18 mouse cellular contexts compared by ENCODE assay signal in genomic region chr1:75603584-75603983, GRCm38 (mm10).
"Had no signal": no experiment of that assay in that cellular context is flagged by ENCODE, and none has a peak within 500 bp of the region (broad histone marks: within the 10 kb centered on the region; RNA-seq: fewer than 3 reads in every experiment).

No protein-coding gene starts in this region.

- H3K9me3 ChIP-seq: midbrain, embryonic 10.5 days; midbrain, embryonic 12.5 days; midbrain, embryonic 15.5 days; neural tube, embryonic 13.5 days; neural tube, embryonic 15.5 days had no signal

- H3K9ac ChIP-seq: lung, embryonic 14.5 days; midbrain, embryonic 12.5 days; midbrain, embryonic 15.5 days; neural tube, embryonic 13.5 days; neural tube, embryonic 15.5 days had no signal

- ATAC-seq: midbrain, embryonic 15.5 days had no signal

- DNase-seq: lung, adult 18-20 months; lung, embryonic 14.5 days; lung, postnatal 10 days; lung, postnatal 4 days; retina, postnatal 1 day; right cerebral cortex, adult 18-20 months; right cerebral cortex, postnatal 25 days; right cerebral cortex, postnatal 4 days; spleen, adult 18-20 months; thymus, adult 18-20 months; thymus, postnatal 14 days; thymus, postnatal 36 days had no signal

- H3K27ac ChIP-seq: midbrain, embryonic 10.5 days; midbrain, embryonic 12.5 days; midbrain, embryonic 15.5 days; neural tube, embryonic 13.5 days; neural tube, embryonic 15.5 days had no signal

- H3K4me3 ChIP-seq: midbrain, embryonic 10.5 days; midbrain, embryonic 12.5 days; midbrain, embryonic 15.5 days; myocyte; neural tube, embryonic 13.5 days; neural tube, embryonic 15.5 days had no signal

- H3K36me3 ChIP-seq: midbrain, embryonic 10.5 days; midbrain, embryonic 12.5 days; midbrain, embryonic 15.5 days; neural tube, embryonic 13.5 days; neural tube, embryonic 15.5 days had no signal

- H3K4me2 ChIP-seq: lung, embryonic 14.5 days; midbrain, embryonic 12.5 days; midbrain, embryonic 15.5 days; neural tube, embryonic 13.5 days; neural tube, embryonic 15.5 days had no signal
